Mouse (Mus musculus): ENCODE results near the gene Farsb. TPM values are rescaled to one million over a fixed set of nuclear protein-coding genes. Genes with fewer than 3 reads are reported as not detected.
A peak's percentile ranks its signal among the peaks of the same experiment; 100 is the strongest.

Farsb gene
- total and polyA plus RNA-seq, 3 experiments: 114 to 205 (median 180) TPM

- DNase-seq (ENCODE audit: extremely low read depth): no peak
- Histone ChIP-seq H3K9ac (ENCODE audit: insufficient read depth, low read depth) (no peak overlapping the region), H3K4me3 (replicated peaks in 1 of 3; ENCODE audit: low read depth in 2 of 3, low read length in 2 of 3, poor library complexity in 1 of 3) (no peak overlapping the region), H3K4me1 (ENCODE audit: control insufficient read depth in 1 of 2, insufficient read depth in 2 of 2) (peaks cover 22 to 84% of the 10 kb centered on the region in 2 experiments), H3K36me3 (replicated peaks in 1 of 2; ENCODE audit: control insufficient read depth in 1 of 2, insufficient read depth in 1 of 2, low read length in 1 of 2) (peaks cover 39 to 71% of the 10 kb centered on the region in 2 experiments), H3K4me2 (ENCODE audit: insufficient read depth, low read depth, poor library complexity, severe bottlenecking) (no peak overlapping the region), H3K79me2 (replicated peaks; ENCODE audit: control insufficient read depth, extremely low read depth, insufficient read depth, poor library complexity, severe bottlenecking) (no peaks in the 10 kb centered on the region; the same call in none of the 2 replicates), H3K9me3 (replicated peaks; ENCODE audit: low read length) (no peaks in the 10 kb centered on the region), H3K27me3 (replicated peaks) (no peaks in the 10 kb centered on the region), H3K27ac (ENCODE audit: insufficient read depth, low read depth) (no peak overlapping the region)
- TF ChIP-seq HCFC1 (IDR thresholded peaks at IDR 0.05; ENCODE audit: low read depth, low read length) (no peak), CHD2 (IDR thresholded peaks at IDR 0.05; ENCODE audit: low read length) (no peak), UBTF (IDR thresholded peaks at IDR 0.05; ENCODE audit: low read depth, low read length) (no peak), NELFE (IDR thresholded peaks at IDR 0.05; ENCODE audit: low read depth, low read length) (no peak), ZMIZ1 (IDR thresholded peaks at IDR 0.05; ENCODE audit: low read depth, low read length) (no peak), EP300 (IDR thresholded peaks at IDR 0.05; ENCODE audit: low read length) (no peak), CHD1 (IDR thresholded peaks at IDR 0.05; ENCODE audit: low read depth, low read length) (no peak), E2F4 (IDR thresholded peaks at IDR 0.05; ENCODE audit: insufficient replicate concordance, low read depth, low read length) (no peak), TBP (conservative IDR thresholded peaks at IDR 0.05; ENCODE audit: low read depth, low read length) (no peak), ZNF384 (IDR thresholded peaks at IDR 0.05; ENCODE audit: low read depth, low read length) (no peak), RCOR1 (conservative IDR thresholded peaks at IDR 0.05; ENCODE audit: low read depth, low read length) (no peak), MXI1 (IDR thresholded peaks at IDR 0.05; ENCODE audit: low read depth, low read length) (no peak), GABPA (IDR thresholded peaks at IDR 0.05; ENCODE audit: insufficient replicate concordance, low read depth, low read length) (no peak)
- dilution Hi-C loops (cut with MboI; ENCODE audit: extremely low pct_ligation_motif_present, extremely low pct_unique_long_range_greater_than_20kb, low sequenced_read_pairs) (no loop called here), in situ Hi-C loops (cut with MboI; ENCODE audit: low pct_ligation_motif_present, low pct_unique_long_range_greater_than_20kb, low sequenced_read_pairs) (no loop called here)
Measured at GRCm38 (mm10) chr1:78426841-78427240, 61.9 kb downstream of the Farsb start.

GRCm38 (mm10) chr1:78425793-78426700 is 62.6 kb downstream of the Farsb start:
- no peak overlapping the region for H3K4me3 ChIP-seq (replicated peaks in 1 of 3; ENCODE audit: low read depth in 2 of 3, low read length in 2 of 3, poor library complexity in 1 of 3)
- H3K79me2 ChIP-seq (replicated peaks; ENCODE audit: control insufficient read depth, extremely low read depth, insufficient read depth, poor library complexity, severe bottlenecking): no peaks in the 10 kb centered on the region; the same call in 1 of the 2 replicates
- in situ Hi-C loops (cut with MboI; ENCODE audit: low pct_ligation_motif_present, low pct_unique_long_range_greater_than_20kb, low sequenced_read_pairs) (no loop called here), dilution Hi-C loops (cut with MboI; ENCODE audit: extremely low pct_ligation_motif_present, extremely low pct_unique_long_range_greater_than_20kb, low sequenced_read_pairs) (no loop called here)
- H3K9ac ChIP-seq (ENCODE audit: insufficient read depth, low read depth): no peak overlapping the region
- H3K4me1 ChIP-seq (ENCODE audit: control insufficient read depth in 1 of 2, insufficient read depth in 2 of 2): peaks cover 22 to 91% of the 10 kb centered on the region in 2 experiments
- H3K27me3 ChIP-seq (replicated peaks): no peaks in the 10 kb centered on the region
- no peak for DNase-seq (ENCODE audit: extremely low read depth)
- H3K9me3 ChIP-seq (replicated peaks; ENCODE audit: low read length): no peaks in the 10 kb centered on the region
- H3K4me2 ChIP-seq (ENCODE audit: insufficient read depth, low read depth, poor library complexity, severe bottlenecking): no peak overlapping the region
- H3K27ac ChIP-seq (ENCODE audit: insufficient read depth, low read depth): peak overlapping the region; percentile 12; the same call in 1 of the 2 replicates
- no peak for TF ChIP-seq NRF1 (IDR thresholded peaks at IDR 0.05; ENCODE audit: low read depth, low read length)
- no peak for TF ChIP-seq MAZ (IDR thresholded peaks at IDR 0.05; ENCODE audit: low read depth, low read length)
- TF ChIP-seq TBP (conservative IDR thresholded peaks at IDR 0.05; ENCODE audit: low read depth, low read length): no peak
- no peak for TF ChIP-seq KAT2A (IDR thresholded peaks at IDR 0.05; ENCODE audit: insufficient replicate concordance, low read length)
- TF ChIP-seq UBTF (IDR thresholded peaks at IDR 0.05; ENCODE audit: low read depth, low read length): no peak
- TF ChIP-seq ZC3H11A (IDR thresholded peaks at IDR 0.05; ENCODE audit: low read depth, low read length): no peak
- no peak for TF ChIP-seq SMC3 (IDR thresholded peaks at IDR 0.05; ENCODE audit: low read depth, low read length)
- TF ChIP-seq EP300 (IDR thresholded peaks at IDR 0.05; ENCODE audit: low read length): no peak
- TF ChIP-seq ELF1 (IDR thresholded peaks at IDR 0.05; ENCODE audit: low read depth, low read length): no peak
- TF ChIP-seq ZNF384 (IDR thresholded peaks at IDR 0.05; ENCODE audit: low read depth, low read length): no peak
- H3K36me3 ChIP-seq (replicated peaks in 1 of 2; ENCODE audit: control insufficient read depth in 1 of 2, insufficient read depth in 1 of 2, low read length in 1 of 2): peaks cover 42 to 72% of the 10 kb centered on the region in 2 experiments
